ENCODE assay signal across 8 mouse cellular contexts in genomic region chr1:93801741-93802238, GRCm38 (mm10). TPM values are rescaled to one million over a fixed set of nuclear protein-coding genes. Genes with fewer than 3 reads are reported as not detected.
DNase-seq lines count a peak whose midpoint lies in the region; ATAC-seq and TF ChIP-seq lines count a peak whose summit lies in the region.

TSS of gene Dtymk (minus strand) at chr1:93801934.

- H3K27ac ChIP-seq in embryonic facial prominence, embryonic 14.5 days (replicated peaks; ENCODE audit: low read depth, low read length): peak within 1 kb of the TSS; percentile 89
- peak within 1 kb of the TSS; percentile 84 for H3K27ac ChIP-seq in limb, embryonic 14.5 days (replicated peaks; ENCODE audit: low read depth, low read length)
- peak within 1 kb of the TSS; percentile 68 for H3K27ac ChIP-seq in midbrain, postnatal 0 days (ENCODE audit: low read depth, low read length)

- peak within 1 kb of the TSS; percentile 94 for H3K4me2 ChIP-seq in embryonic facial prominence, embryonic 14.5 days (ENCODE audit: low read depth, low read length)
- H3K4me2 ChIP-seq in limb, embryonic 14.5 days (replicated peaks; ENCODE audit: low read depth, low read length, severe bottlenecking): peak within 1 kb of the TSS; percentile 83
- peak within 1 kb of the TSS; percentile 57 for H3K4me2 ChIP-seq in midbrain, postnatal 0 days (ENCODE audit: low read depth, low read length, poor library complexity, severe bottlenecking)

- WGBS in embryonic facial prominence, embryonic 14.5 days: under 1% methylated on average over 33 of the region's 42 CpGs
- under 1% methylated on average over 42 of the region's 42 CpGs for WGBS in limb, embryonic 14.5 days
- under 1% methylated on average over 42 of the region's 42 CpGs for WGBS in midbrain, postnatal 0 days

- H3K36me3 ChIP-seq in embryonic facial prominence, embryonic 14.5 days (ENCODE audit: control insufficient read depth, insufficient read depth, low read length): peaks cover 50% of the 10 kb centered on the region
- H3K36me3 ChIP-seq in limb, embryonic 14.5 days (ENCODE audit: control insufficient read depth, insufficient read depth, low read length): peaks cover 47% of the 10 kb centered on the region
- H3K36me3 ChIP-seq in midbrain, postnatal 0 days (ENCODE audit: insufficient read depth, low read length): peaks cover 14% of the 10 kb centered on the region; the same call in 1 of the 2 replicates

- H3K9me3 ChIP-seq in embryonic facial prominence, embryonic 14.5 days (ENCODE audit: control insufficient read depth, low read length): no peaks in the 10 kb centered on the region
- H3K9me3 ChIP-seq in limb, embryonic 14.5 days (ENCODE audit: control insufficient read depth, low read length): no peaks in the 10 kb centered on the region
- no peaks in the 10 kb centered on the region for H3K9me3 ChIP-seq in midbrain, postnatal 0 days (ENCODE audit: low read length)

- peak within 1 kb of the TSS; percentile 84 for H3K9ac ChIP-seq in embryonic facial prominence, embryonic 14.5 days (ENCODE audit: low read depth, low read length)
- peak within 1 kb of the TSS; percentile 74 for H3K9ac ChIP-seq in limb, embryonic 14.5 days (ENCODE audit: low read depth, low read length, severe bottlenecking)
- peak within 1 kb of the TSS; percentile 75 for H3K9ac ChIP-seq in midbrain, postnatal 0 days (replicated peaks; ENCODE audit: low read length, poor library complexity, severe bottlenecking)

- DNase-seq in 3T3-L1 (ENCODE audit: low read depth, low spot score): peak; percentile 98
- DNase-seq in adrenal gland, postnatal 4 days (ENCODE audit: low spot score in 2 of 2): peak; percentile 53 to 80
- peak; percentile 99 for DNase-seq in embryonic facial prominence, embryonic 14.5 days (ENCODE audit: low spot score)
- peak; percentile 94 for DNase-seq in heart, adult 8-10 months (ENCODE audit: low spot score)
- peak; percentile 96 for DNase-seq in kidney, adult 9 months
- DNase-seq in limb, embryonic 14.5 days (ENCODE audit: low spot score): peak; percentile 96
- DNase-seq in midbrain, postnatal 0 days (ENCODE audit: low spot score): peak; percentile 98
- DNase-seq in spleen, postnatal 14 days (ENCODE audit: low spot score in 2 of 2): peak; percentile 77 to 82

- H3K4me3 ChIP-seq in embryonic facial prominence, embryonic 14.5 days (ENCODE audit: low read depth, low read length): peak within 1 kb of the TSS; percentile 83
- H3K4me3 ChIP-seq in limb, embryonic 14.5 days (replicated peaks; ENCODE audit: low read length): peak within 1 kb of the TSS; percentile 77
- peak within 1 kb of the TSS; percentile 67 for H3K4me3 ChIP-seq in midbrain, postnatal 0 days (ENCODE audit: low read depth, low read length)

- peak; percentile 66 for ATAC-seq in embryonic facial prominence, embryonic 14.5 days (ENCODE audit: low read depth)
- ATAC-seq in limb, embryonic 14.5 days (ENCODE audit: low FRiP score, low read depth): peak; percentile 72
- ATAC-seq in midbrain, postnatal 0 days (ENCODE audit: low FRiP score): peak; percentile 45

- H3K4me1 ChIP-seq in embryonic facial prominence, embryonic 14.5 days (ENCODE audit: control insufficient read depth, insufficient read depth, low read length): peaks cover 14% of the 10 kb centered on the region
- H3K4me1 ChIP-seq in limb, embryonic 14.5 days (ENCODE audit: control insufficient read depth, insufficient read depth, low read length): peaks cover 22% of the 10 kb centered on the region
- peaks cover 7% of the 10 kb centered on the region; the same call in 1 of the 2 replicates for H3K4me1 ChIP-seq in midbrain, postnatal 0 days (ENCODE audit: insufficient read depth, low read length)

- peak; percentile 76 for TF ChIP-seq CTCF in midbrain, postnatal 0 days (IDR thresholded peaks at IDR 0.05)

- TF ChIP-seq POLR2A in limb, embryonic 14.5 days (IDR thresholded peaks at IDR 0.05; ENCODE audit: borderline replicate concordance, extremely low read depth, insufficient read depth, insufficient read length): 0 out of 2 replicates have a peak, but pooled peaks have one; percentile 74

- no peaks in the 10 kb centered on the region for H3K27me3 ChIP-seq in embryonic facial prominence, embryonic 14.5 days (replicated peaks; ENCODE audit: control insufficient read depth, insufficient read depth, low read length)
- H3K27me3 ChIP-seq in limb, embryonic 14.5 days (ENCODE audit: control insufficient read depth, insufficient read depth, low read length): no peaks in the 10 kb centered on the region
- no peaks in the 10 kb centered on the region for H3K27me3 ChIP-seq in midbrain, postnatal 0 days (ENCODE audit: insufficient read depth, low read length)

RNA-seq across cellular contexts. Expression of gene Dtymk, which starts in this region (rescaled TPM):
- total RNA-seq in adrenal gland, postnatal 4 days (2021): 100 to 1,000 TPM; 112 to 121 TPM
- polyA plus RNA-seq in embryonic facial prominence, embryonic 14.5 days (2014; fragmentation: Nextera tagmentation; extraction: Ambion mirVana): 214 and 218 TPM in 2 replicates
- 10 to 100 TPM; 20.2 to 24.3 (median 20.9) TPM for total RNA-seq in heart, adult 8-10 months (2022)
- 279 and 285 TPM in 2 replicates for polyA plus RNA-seq in limb, embryonic 14.5 days (2012; rRNA removed)
- polyA plus RNA-seq in limb, embryonic 14.5 days (2014; fragmentation: Nextera tagmentation; extraction: Ambion mirVana): 234 and 246 TPM in 2 replicates
- total RNA-seq in midbrain, postnatal 0 days (2014; rRNA removed): 66.8 and 88.8 TPM in 2 replicates
- 109 TPM in 2 replicates for polyA plus RNA-seq in midbrain, postnatal 0 days (2015; fragmentation: Nextera tagmentation; extraction: Ambion mirVana)

Comparison
In these comparisons a context has a peak if more than half of its experiments do, and no peak if none do; other contexts are left out.
1. Peak in every context shown above with its lines: DNase-seq, ATAC-seq, H3K4me3 ChIP-seq and H3K27ac ChIP-seq.